Mouse (Mus musculus): ENCODE results near the gene Dnase1l2.
A peak's percentile ranks its signal among the peaks of the same experiment; 100 is the strongest.

DNA sequence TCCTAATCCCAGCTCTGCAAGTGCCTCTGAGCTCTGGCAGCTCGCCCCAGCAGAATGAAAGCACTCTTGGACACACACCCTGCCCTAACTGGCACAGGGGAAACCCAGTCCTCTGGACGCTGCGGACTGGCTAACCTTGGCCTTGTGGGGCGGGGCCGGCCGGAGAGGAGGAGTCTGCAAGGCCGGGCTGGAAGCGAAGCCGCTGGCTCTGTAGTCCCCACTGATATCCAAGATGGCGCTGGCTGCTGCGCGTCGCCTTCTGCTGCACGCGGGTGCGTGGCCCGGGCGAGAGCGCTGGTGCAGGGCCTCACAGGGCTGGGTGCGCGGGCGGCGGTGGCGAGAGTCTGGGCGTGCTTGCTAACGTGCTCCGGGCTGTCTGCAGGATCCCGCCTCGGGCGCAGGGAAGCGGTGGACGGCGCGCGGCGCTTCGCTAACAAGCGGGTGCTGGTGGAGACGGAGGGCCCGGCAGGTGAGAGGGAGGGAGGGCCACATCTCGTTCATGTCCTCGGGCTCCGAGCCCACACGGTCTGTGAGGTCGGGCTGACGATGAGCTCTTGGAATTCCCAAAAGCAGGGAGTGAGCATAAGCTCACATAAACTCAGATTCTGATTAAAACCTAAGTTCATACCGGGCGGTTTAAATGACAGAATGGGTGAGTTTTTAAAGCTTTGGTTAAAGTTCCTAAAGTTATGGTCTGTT is 16.3 kb downstream of the Dnase1l2 start, which contains the start of gene Eci1:
- TF ChIP-seq POLR2A (IDR thresholded peaks at IDR 0.05; ENCODE audit: extremely low read depth, insufficient read depth, low read length) (peak; percentile 59; the same call in 1 of the 2 replicates), CTCF (IDR thresholded peaks at IDR 0.05; ENCODE audit: extremely low read depth, insufficient read depth, low read length) (no peak)
